In genomic region chr3:149413114-149413513, GRCm38 (mm10) we compare ENCODE assay signal across 28 mouse cellular contexts.
"Had no signal": no experiment of that assay in that cellular context is flagged by ENCODE, and none has a peak within 500 bp of the region (broad histone marks: within the 10 kb centered on the region; RNA-seq: fewer than 3 reads in every experiment).

No protein-coding gene starts in this region.

- H3K9ac ChIP-seq: embryonic facial prominence, embryonic 12.5 days; embryonic facial prominence, embryonic 13.5 days; embryonic facial prominence, embryonic 15.5 days; forebrain, embryonic 12.5 days; forebrain, embryonic 13.5 days; forebrain, embryonic 15.5 days; forebrain, postnatal 0 days had no signal

- H3K27ac ChIP-seq: embryonic facial prominence, embryonic 10.5 days; embryonic facial prominence, embryonic 12.5 days; embryonic facial prominence, embryonic 13.5 days; embryonic facial prominence, embryonic 15.5 days; forebrain, embryonic 10.5 days; forebrain, embryonic 12.5 days; forebrain, embryonic 13.5 days; forebrain, embryonic 15.5 days; gastrocnemius, adult 2 months; heart, adult 2 months had no signal

- H3K9me3 ChIP-seq: embryonic facial prominence, embryonic 10.5 days; embryonic facial prominence, embryonic 12.5 days; embryonic facial prominence, embryonic 13.5 days; embryonic facial prominence, embryonic 15.5 days; forebrain, embryonic 10.5 days; forebrain, embryonic 12.5 days; forebrain, embryonic 13.5 days; forebrain, embryonic 15.5 days had no signal

- H3K4me3 ChIP-seq: embryonic facial prominence, embryonic 10.5 days; embryonic facial prominence, embryonic 12.5 days; embryonic facial prominence, embryonic 13.5 days; embryonic facial prominence, embryonic 15.5 days; erythroblast, embryonic 14.5 days; forebrain, embryonic 10.5 days; forebrain, embryonic 12.5 days; forebrain, embryonic 13.5 days; forebrain, embryonic 15.5 days; gastrocnemius, adult 2 months; heart, adult 2 months had no signal

- H3K4me1 ChIP-seq: embryonic facial prominence, embryonic 10.5 days; embryonic facial prominence, embryonic 12.5 days; embryonic facial prominence, embryonic 15.5 days; forebrain, embryonic 10.5 days; forebrain, embryonic 12.5 days; forebrain, embryonic 13.5 days; forebrain, embryonic 15.5 days had no signal

- DNase-seq: cerebellum, adult 2 months; cerebellum, adult 8-10 months; cerebellum, adult 9-10 months; cerebellum, adult 9-11 months; cerebellum, postnatal 10 days; cerebellum, postnatal 14 days; cerebellum, postnatal 25 days; cerebellum, postnatal 36 days; embryo, embryonic 11 days; forebrain, postnatal 0 days; gastrocnemius, adult 2 months; gastrocnemius, postnatal 10 days; gastrocnemius, postnatal 14 days; gastrocnemius, postnatal 25 days; gastrocnemius, postnatal 36 days; heart, adult 18-20 months; heart, adult 2 months had no signal

- H3K27me3 ChIP-seq: embryonic facial prominence, embryonic 12.5 days; embryonic facial prominence, embryonic 13.5 days; embryonic facial prominence, embryonic 15.5 days; forebrain, embryonic 12.5 days; forebrain, embryonic 13.5 days; forebrain, embryonic 15.5 days had no signal

- ATAC-seq: forebrain, embryonic 13.5 days; forebrain, embryonic 14.5 days; forebrain, embryonic 15.5 days; forebrain, embryonic 16.5 days; forebrain, postnatal 0 days had no signal

- H3K4me2 ChIP-seq: embryonic facial prominence, embryonic 12.5 days; embryonic facial prominence, embryonic 13.5 days; embryonic facial prominence, embryonic 15.5 days; forebrain, embryonic 12.5 days; forebrain, embryonic 13.5 days; forebrain, embryonic 15.5 days had no signal

- H3K36me3 ChIP-seq: embryonic facial prominence, embryonic 10.5 days; embryonic facial prominence, embryonic 12.5 days; embryonic facial prominence, embryonic 13.5 days; embryonic facial prominence, embryonic 15.5 days; forebrain, embryonic 10.5 days; forebrain, embryonic 12.5 days; forebrain, embryonic 15.5 days had no signal
